Mouse (Mus musculus) MN1 (cell line): ENCODE measurements around the gene Man1c1.
A peak's percentile ranks its signal among the peaks of the same experiment; 100 is the strongest.

ENCODE experiments used
- DNase-seq: peaks from one replicate; pipeline ENCODE4 v3.0.0-alpha.2; 2016; ENCODE audit warnings: low spot score

Man1c1 gene

GRCm38 (mm10) chr4:134703835-134704546 is at the start of gene Man1c1:
Gene Man1c1 (minus strand): TSS chr4:134704290.
- peak; percentile 99 for DNase-seq

GRCm38 (mm10) chr4:134753516-134754261 is 49.6 kb upstream of the Man1c1 start:
- DNase-seq, result no peak

GRCm38 (mm10) chr4:134752911-134753426 is 48.9 kb upstream of the Man1c1 start:
- no peak for DNase-seq

DNA sequence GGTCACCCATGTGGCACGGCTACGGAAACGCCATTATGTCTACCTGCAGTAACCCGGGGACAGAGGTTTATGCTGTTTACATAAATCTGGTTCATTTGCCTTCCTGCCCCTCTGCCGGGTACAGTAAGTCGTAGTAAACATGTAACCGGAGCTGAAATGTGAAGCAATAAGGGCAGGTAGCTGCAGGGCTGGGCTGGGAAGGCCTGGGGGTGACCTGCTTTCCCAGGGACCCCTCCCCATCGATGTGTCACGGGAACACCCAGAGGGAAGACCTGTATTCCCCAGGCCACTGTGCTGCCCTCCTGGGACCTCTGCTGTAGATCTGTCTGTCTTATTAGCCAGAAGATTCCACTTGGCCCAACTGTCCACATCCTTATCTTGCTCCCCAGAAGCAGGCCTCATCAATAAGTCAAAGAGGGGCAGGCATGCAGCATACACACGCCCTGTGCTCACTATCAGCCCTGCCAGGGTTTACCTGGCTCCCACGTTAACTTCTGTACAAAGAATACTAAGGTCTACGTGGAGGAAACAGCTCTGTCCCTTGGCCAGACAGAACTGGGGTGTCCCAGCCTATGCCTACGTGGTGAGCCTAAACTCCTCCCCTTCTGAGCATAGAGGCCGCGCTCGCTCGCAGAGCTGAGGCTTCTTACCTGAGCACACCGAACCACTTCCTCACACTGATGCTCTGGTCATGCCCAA is 47.7 kb upstream of the Man1c1 start:
- no peak for DNase-seq

GRCm38 (mm10) chr4:134750825-134751224 is 46.7 kb upstream of the Man1c1 start:
- no peak for DNase-seq

- DNase-seq, result no peak
Observed at GRCm38 (mm10) chr4:134750263-134750662, 46.2 kb upstream of the Man1c1 start.

GRCm38 (mm10) chr4:134749301-134750030 is 45.4 kb upstream of the Man1c1 start:
- DNase-seq, result peak; percentile 30

DNA sequence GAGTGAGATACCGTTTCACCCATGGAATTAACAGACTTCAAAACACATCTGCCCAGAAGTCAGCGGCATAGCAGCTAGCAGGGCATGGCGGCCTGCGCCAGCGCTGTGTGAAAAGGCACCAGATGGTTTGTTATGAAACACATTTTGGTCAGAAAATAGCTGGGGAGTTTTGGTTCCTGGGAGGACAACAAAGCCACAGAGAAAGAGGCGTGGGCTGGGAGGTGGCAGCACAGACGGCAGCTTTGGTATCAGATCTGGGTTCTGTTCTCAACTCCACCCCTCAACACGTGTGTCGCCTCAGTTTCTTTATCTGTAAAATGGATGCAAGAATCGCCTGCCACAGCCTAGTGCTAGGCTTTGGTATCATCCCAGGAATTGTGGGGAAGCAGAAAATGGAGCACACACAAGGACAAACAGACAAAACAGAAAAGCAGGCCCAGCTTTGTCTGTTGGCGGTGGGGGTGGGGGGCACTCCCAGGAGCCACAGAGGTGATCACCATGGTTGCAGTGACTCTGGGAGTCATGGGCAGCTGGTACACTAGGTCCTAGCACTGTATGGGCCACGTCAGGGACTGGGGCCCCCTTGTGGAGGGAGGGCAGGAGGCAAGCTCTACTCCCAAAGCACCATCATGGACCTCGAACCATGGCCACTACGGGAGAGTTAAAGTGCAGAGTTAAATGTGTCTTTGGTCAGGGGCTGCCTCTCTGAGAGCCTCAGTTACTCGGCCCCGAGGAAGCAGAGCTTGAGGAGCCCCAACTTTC is 42.0 kb upstream of the Man1c1 start:
- DNase-seq, result peak; percentile 27

DNA sequence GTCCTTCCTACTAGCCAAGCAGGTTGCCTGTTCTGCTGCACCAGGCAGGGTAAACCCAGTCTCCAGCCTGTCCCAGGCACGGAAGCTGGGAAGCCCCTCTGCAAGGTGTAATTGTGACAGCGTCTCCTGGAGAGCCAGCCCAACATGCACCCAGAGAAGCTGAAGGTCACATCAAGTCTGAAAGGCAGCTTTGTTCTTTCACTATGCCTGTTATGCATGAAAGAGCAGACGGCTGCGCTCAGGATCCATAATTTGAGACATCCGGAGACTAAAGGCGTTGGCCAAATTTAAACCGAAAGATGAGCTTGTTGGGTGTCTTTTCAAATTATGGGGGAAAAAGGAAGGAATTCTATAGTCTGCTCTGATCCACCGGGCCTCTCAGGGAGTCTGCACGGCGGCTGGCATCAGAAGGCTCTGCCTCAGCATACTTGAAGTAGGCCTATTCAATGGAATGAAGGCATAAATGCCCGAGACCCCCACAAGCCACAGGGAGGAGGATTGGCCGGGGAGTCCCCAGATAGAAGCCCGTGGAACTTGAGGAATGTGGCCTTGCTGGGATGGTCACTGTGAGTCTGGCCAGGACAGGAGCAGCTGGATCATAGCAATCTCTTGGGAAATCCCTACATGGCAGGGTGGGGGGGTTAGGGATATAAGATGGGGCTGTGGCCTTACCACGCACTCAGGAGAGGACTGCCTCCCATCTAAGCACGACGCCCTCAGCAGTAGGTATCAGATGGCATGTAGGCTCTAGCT is 40.0 kb upstream of the Man1c1 start:
- DNase-seq, result no peak

DNA sequence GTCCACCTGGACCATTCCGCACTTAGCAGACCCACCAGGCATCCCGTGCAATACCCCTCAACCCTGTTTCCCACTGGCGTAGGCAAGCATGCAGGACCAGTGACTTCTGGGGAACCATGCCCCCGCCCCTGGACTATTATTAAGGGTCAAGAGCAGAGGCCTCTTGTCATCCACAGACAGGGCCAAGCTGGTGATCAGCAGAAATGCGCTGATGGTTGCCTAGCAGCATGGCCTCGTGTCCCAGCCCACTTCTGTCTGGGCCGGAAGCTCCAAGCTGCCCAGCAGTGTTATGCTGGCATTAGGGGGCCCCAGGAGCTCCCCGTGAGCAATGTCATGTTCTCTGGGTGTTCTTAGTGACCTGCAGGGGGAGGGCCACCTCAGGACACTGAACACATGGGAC is 37.9 kb upstream of the Man1c1 start:
- DNase-seq, result no peak

DNA sequence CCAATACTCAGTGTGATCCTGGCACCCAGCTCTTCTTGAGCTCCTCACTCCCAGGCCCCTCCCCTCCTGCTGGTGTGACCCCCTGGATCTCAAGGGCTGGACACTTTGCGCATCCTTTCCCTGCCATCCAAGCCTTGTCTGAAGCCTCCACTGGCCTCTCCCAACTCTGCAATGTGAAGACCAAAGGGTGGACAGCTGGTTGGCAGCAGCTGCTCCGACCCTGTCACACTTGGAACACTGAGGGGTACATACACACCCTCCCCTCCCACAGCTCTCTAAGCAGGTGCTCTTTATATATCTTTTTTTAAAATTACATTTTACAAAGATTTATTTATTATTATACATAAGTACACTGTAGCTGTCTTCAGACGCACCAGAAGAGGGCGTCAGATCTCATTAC is 36.1 kb upstream of the Man1c1 start:
- no peak for DNase-seq

- DNase-seq, result no peak
Observed at GRCm38 (mm10) chr4:134739530-134739929, 35.4 kb upstream of the Man1c1 start.

DNA sequence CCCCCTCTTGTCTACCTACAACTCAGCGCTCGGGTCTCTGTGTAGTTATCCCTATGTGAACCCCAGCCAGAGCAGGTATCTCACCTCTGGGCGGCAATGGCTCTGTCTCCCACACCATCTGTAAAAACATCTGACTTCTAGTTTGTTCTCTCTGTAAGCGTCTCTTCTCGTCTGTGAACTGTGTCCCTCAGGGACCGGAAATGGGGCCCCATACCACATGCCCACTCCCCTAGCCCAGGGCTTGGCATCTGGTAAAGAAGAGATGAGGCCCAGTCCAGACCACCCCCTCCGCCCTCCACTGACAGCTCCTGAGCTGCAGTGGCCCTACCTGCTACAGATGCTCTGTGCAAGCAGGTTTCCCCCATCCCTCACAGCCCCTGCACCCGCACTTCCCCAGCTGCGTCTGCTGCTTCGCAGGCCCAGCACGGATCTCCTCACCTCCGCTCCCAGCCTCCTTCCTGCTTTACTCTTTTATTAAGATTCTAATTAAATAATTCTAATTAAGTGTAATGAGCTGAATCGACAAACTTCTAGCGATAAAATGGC is 33.3 kb upstream of the Man1c1 start:
- no peak for DNase-seq

DNA sequence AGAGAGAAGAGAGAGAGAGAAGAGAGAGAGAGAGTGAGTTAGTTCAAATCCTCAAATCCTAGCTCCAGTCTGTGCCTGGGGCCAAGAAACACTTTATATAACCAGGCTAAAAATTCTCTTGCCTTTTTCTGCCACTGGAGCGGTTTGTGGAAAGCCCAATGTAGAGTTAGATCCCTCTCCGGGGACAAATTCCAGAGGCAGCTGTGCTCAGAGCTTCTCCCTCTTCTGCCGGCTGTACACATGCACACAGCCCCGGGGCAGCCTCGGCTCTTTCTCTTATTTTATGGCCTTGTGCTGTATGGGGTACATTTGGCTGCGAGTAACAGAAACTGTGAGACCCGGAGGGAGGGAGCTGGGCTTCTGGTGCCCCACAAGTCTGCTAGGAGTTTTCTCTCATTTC is 32.1 kb upstream of the Man1c1 start:
- no peak for DNase-seq

DNA sequence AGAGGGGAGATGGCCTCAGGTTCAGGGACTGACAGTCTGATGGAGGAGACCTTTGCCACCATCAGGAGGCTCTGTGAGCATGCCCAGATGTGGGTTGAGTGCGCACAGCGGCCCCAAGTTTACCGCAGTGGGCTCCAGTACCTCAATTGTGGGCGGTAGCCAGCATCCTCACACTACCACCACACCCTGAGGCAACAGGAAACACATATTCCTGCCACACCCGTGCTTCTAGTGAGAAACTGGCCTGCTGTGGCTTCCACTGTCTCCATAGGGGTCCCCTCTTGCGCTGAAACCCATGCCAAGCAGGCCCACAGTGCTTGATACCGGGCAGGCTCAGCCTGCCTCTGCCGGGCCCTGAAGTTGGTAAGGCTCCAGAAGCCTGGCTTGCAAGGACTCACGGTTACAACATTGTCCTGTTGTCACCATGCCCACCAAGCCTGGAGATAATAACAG is 30.6 kb upstream of the Man1c1 start:
- peak; percentile 36 for DNase-seq

GRCm38 (mm10) chr4:134734038-134734628 is 30.0 kb upstream of the Man1c1 start:
- DNase-seq, result no peak

- DNase-seq, result no peak
Observed at GRCm38 (mm10) chr4:134733371-134733770, 29.3 kb upstream of the Man1c1 start.

DNA sequence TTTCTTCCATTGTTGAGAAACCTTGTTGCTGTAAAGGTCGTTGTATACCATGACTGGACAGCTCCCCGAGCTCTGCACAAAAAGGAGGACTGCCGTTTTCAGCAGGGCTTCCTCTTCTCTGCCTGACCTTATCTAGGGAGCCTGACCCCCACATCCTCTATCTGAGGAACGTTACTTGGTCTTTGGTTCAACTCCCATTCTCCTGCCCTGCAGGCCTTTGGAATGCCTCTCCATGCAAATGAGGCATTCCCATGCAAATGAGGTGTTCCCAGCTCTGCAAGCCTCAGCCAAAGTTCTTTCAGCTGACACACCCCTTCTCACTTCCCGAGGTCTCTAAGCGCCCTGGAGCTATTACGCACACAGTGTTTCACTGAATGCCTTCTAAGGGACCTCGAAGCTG is 26.0 kb upstream of the Man1c1 start:
- no peak for DNase-seq

DNA sequence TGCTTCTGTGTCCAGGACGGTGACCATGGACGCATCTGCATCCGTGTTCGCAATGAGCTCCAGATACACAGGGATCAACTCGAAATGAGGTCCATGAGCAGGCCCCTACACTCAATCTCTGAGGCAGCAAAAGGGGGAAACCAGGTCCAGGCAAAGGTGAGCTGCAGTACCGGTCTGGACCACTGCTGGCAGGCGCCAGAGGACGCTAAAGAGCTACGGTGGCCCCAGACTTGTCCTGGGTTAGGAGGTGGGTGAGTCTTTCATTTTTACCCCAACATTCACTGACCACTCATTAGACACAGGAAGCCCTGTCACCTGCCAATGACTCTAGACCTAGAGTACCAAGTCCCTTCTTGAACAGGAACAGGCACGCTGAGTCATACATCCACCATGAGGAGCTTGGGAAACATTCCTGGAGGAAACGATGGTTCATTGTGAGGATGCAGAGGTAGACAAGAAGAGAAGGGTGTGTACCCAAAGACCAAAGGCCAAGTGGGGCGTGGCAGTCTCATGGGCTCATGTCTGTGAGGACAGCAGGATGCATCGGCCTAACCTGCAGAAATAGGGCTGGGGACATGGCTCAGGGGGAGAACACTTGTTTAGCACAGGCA is 21.8 kb upstream of the Man1c1 start:
- DNase-seq, result no peak
